Mouse (Mus musculus) forebrain, embryonic 16.5 days (tissue): ENCODE data around the gene Tuba1b. TPM values are rescaled to one million over a fixed set of nuclear protein-coding genes. Genes with fewer than 3 reads are reported as not detected.

Experiments used
- ATAC-seq: fragments of 200-750 bp; cut with Nextera tagmentation; 2 replicates; pipeline ENCODE4 v1.8.0; 2017; ENCODE audit warnings: mild to moderate bottlenecking, moderate library complexity
- H3K27ac ChIP-seq: fragments of 300-500 bp; sonication (generic); 2 replicates; pipeline ENCODE4 v1.5.1; 2014; ENCODE audit warnings: low read length, control low read depth
- H3K27me3 ChIP-seq: fragments of 300-500 bp; sonication (generic); replicated peaks from 2 replicates; pipeline ENCODE4 v1.6.1; 2014; ENCODE audit warnings: low read length; ENCODE audit not compliant: control insufficient read depth, insufficient read depth
- H3K36me3 ChIP-seq: fragments of 300-500 bp; sonication (generic); 2 replicates; pipeline ENCODE4 v1.6.1; 2014; ENCODE audit not compliant: control insufficient read depth, insufficient read depth
- H3K4me1 ChIP-seq: fragments of 300-500 bp; sonication (generic); replicated peaks from 2 replicates; pipeline ENCODE4 v1.6.1; 2014; ENCODE audit warnings: low read length; ENCODE audit not compliant: control insufficient read depth, insufficient read depth
- H3K4me2 ChIP-seq: fragments of 300-500 bp; sonication (generic); 2 replicates; pipeline ENCODE4 v1.6.1; 2014; ENCODE audit warnings: mild to moderate bottlenecking, low read length, control low read depth
- H3K4me3 ChIP-seq: fragments of 300-500 bp; sonication (generic); replicated peaks from 2 replicates; pipeline ENCODE4 v1.5.1; 2014; ENCODE audit warnings: mild to moderate bottlenecking, low read length, control low read depth
- H3K9ac ChIP-seq: fragments of 300-500 bp; sonication (generic); replicated peaks from 2 replicates; pipeline ENCODE4 v1.6.1; 2014; ENCODE audit warnings: low read depth, low read length, control low read depth
- H3K9me3 ChIP-seq: fragments of 300-500 bp; sonication (generic); 2 replicates; pipeline ENCODE4 v1.6.1; 2016; ENCODE audit warnings: low read length; ENCODE audit not compliant: control insufficient read depth
- WGBS: fragments of 180-500 bp; shearing (Covaris S2); extraction: QIAGEN DNeasy Blood & Tissue Kit; methylation state at CpG from one replicate; pipeline ENCODE4 v1.1.7; 2014; 5-methylcytosine and 5-hydroxymethylcytosine counted together
- polyA plus RNA-seq: library from polyadenylated mRNA; unstranded; fragments of >200 nt; fragmentation: Nextera tagmentation; extraction: Ambion mirVana; gene quantifications from 2 replicates; pipeline ENCODE4 v1.2.1, GENCODE M21; 2015

The Tuba1b gene
- polyA plus RNA-seq: 1,178 and 1,185 TPM in 2 replicates

- H3K27me3 ChIP-seq: no peaks in the 10 kb centered on the region
- peaks cover 5% of the 10 kb centered on the region; the same call in 1 of the 2 replicates for H3K36me3 ChIP-seq
- peak within 1 kb of the TSS; percentile 99 for H3K27ac ChIP-seq
- ATAC-seq: peak; percentile 91
- H3K4me3 ChIP-seq: peak within 1 kb of the TSS; percentile 82
- peak within 1 kb of the TSS; percentile 99 for H3K4me2 ChIP-seq
- H3K9me3 ChIP-seq: no peaks in the 10 kb centered on the region
- WGBS: under 1% methylated on average over 58 of the region's 58 CpGs
- peaks cover 25% of the 10 kb centered on the region for H3K4me1 ChIP-seq
- peak within 1 kb of the TSS; percentile 92 for H3K9ac ChIP-seq
Observed at GRCm38 (mm10) chr15:98934217-98934839, at the start of gene Tuba1b. TSS of gene Tuba1b (minus strand) at chr15:98934565.

- peak; percentile 52 for ATAC-seq
- Histone ChIP-seq H3K9ac (peak overlapping the region; percentile 68), H3K9me3 (no peaks in the 10 kb centered on the region), H3K4me2 (peak overlapping the region; percentile 62), H3K36me3 (no peaks in the 10 kb centered on the region), H3K4me3 (peak overlapping the region; percentile 48), H3K4me1 (peaks cover 40% of the 10 kb centered on the region), H3K27ac (peak overlapping the region; percentile 97), H3K27me3 (no peaks in the 10 kb centered on the region)
- WGBS: 16% methylated on average over 16 of the region's 16 CpGs
Observed at GRCm38 (mm10) chr15:98983431-98984081, 49.2 kb upstream of the Tuba1b start.

GRCm38 (mm10) chr15:98982100-98982499 is 47.7 kb upstream of the Tuba1b start:
- no peak overlapping the region for H3K4me2 ChIP-seq
- H3K4me1 ChIP-seq: peaks cover 40% of the 10 kb centered on the region
- no peaks in the 10 kb centered on the region for H3K9me3 ChIP-seq
- no peak overlapping the region for H3K9ac ChIP-seq
- no peak overlapping the region for H3K4me3 ChIP-seq
- H3K36me3 ChIP-seq: no peaks in the 10 kb centered on the region
- no peak for ATAC-seq
- no peaks in the 10 kb centered on the region for H3K27me3 ChIP-seq
- no peak overlapping the region; the same call in none of the 2 replicates for H3K27ac ChIP-seq
- WGBS: 83% methylated on average over 6 of the region's 6 CpGs

- Histone ChIP-seq H3K27ac (no peak overlapping the region), H3K36me3 (no peaks in the 10 kb centered on the region), H3K9ac (no peak overlapping the region), H3K4me1 (peaks cover 36% of the 10 kb centered on the region), H3K27me3 (no peaks in the 10 kb centered on the region), H3K9me3 (no peaks in the 10 kb centered on the region), H3K4me3 (no peak overlapping the region), H3K4me2 (no peak overlapping the region)
- WGBS: 34% methylated on average over 7 of the region's 7 CpGs
- ATAC-seq: no peak
Observed at GRCm38 (mm10) chr15:98980012-98980614, 45.7 kb upstream of the Tuba1b start.

- H3K9ac ChIP-seq: peak overlapping the region; percentile 48
- no peak for ATAC-seq
- 44% methylated on average over 20 of the region's 20 CpGs for WGBS
Observed at GRCm38 (mm10) chr15:98978409-98979172, 44.2 kb upstream of the Tuba1b start.

GRCm38 (mm10) chr15:98977759-98978408 is 43.5 kb upstream of the Tuba1b start:
- H3K4me2 ChIP-seq: peak overlapping the region; percentile 43
- no peaks in the 10 kb centered on the region for H3K27me3 ChIP-seq
- no peaks in the 10 kb centered on the region for H3K36me3 ChIP-seq
- H3K4me3 ChIP-seq: no peak overlapping the region
- peaks cover 27% of the 10 kb centered on the region for H3K4me1 ChIP-seq
- peak; percentile 69 for ATAC-seq
- 26% methylated on average over 14 of the region's 14 CpGs for WGBS
- no peaks in the 10 kb centered on the region for H3K9me3 ChIP-seq
- H3K9ac ChIP-seq: peak overlapping the region; percentile 48
- H3K27ac ChIP-seq: peak overlapping the region; percentile 56

More at GRCm38 (mm10) chr15:98978409-98979172, 44.2 kb upstream of the Tuba1b start:
- peak overlapping the region; percentile 56 for H3K27ac ChIP-seq
- no peak overlapping the region for H3K4me3 ChIP-seq
- no peaks in the 10 kb centered on the region for H3K27me3 ChIP-seq
- no peaks in the 10 kb centered on the region for H3K9me3 ChIP-seq
- no peaks in the 10 kb centered on the region for H3K36me3 ChIP-seq
- H3K4me2 ChIP-seq: peak overlapping the region; percentile 43
- peaks cover 34% of the 10 kb centered on the region for H3K4me1 ChIP-seq

- H3K4me1 ChIP-seq: peaks cover 28% of the 10 kb centered on the region
- 51% methylated on average over 21 of the region's 21 CpGs for WGBS
- H3K9ac ChIP-seq: peak overlapping the region; percentile 48
- no peaks in the 10 kb centered on the region for H3K27me3 ChIP-seq
- H3K27ac ChIP-seq: peak overlapping the region; percentile 56
- no peak overlapping the region for H3K4me3 ChIP-seq
- peak overlapping the region; percentile 43 for H3K4me2 ChIP-seq
- ATAC-seq: 0 out of 2 replicates have a peak, but pooled peaks have one; percentile 41
- no peaks in the 10 kb centered on the region for H3K9me3 ChIP-seq
- H3K36me3 ChIP-seq: no peaks in the 10 kb centered on the region
Observed at GRCm38 (mm10) chr15:98976763-98977758, 42.7 kb upstream of the Tuba1b start.

GRCm38 (mm10) chr15:98973015-98973614 is 38.8 kb upstream of the Tuba1b start:
- Histone ChIP-seq H3K4me2 (no peak overlapping the region), H3K4me3 (no peak overlapping the region)
- ATAC-seq: no peak

More at GRCm38 (mm10) chr15:98973015-98973614, 38.8 kb upstream of the Tuba1b start:
- no peaks in the 10 kb centered on the region for H3K9me3 ChIP-seq
- H3K27me3 ChIP-seq: no peaks in the 10 kb centered on the region
- H3K9ac ChIP-seq: no peak overlapping the region
- H3K36me3 ChIP-seq: no peaks in the 10 kb centered on the region
- peak overlapping the region; percentile 27 for H3K27ac ChIP-seq
- WGBS: 84% methylated on average over 9 of the region's 9 CpGs
- peaks cover 55% of the 10 kb centered on the region for H3K4me1 ChIP-seq
